Mouse (Mus musculus): ENCODE results near the gene Tspan4. TPM values are rescaled to one million over a fixed set of nuclear protein-coding genes. Genes with fewer than 3 reads are reported as not detected.

The Tspan4 gene
- polyA plus RNA-seq, 1 experiment from 2014 or later, result 47.7 TPM

DNA sequence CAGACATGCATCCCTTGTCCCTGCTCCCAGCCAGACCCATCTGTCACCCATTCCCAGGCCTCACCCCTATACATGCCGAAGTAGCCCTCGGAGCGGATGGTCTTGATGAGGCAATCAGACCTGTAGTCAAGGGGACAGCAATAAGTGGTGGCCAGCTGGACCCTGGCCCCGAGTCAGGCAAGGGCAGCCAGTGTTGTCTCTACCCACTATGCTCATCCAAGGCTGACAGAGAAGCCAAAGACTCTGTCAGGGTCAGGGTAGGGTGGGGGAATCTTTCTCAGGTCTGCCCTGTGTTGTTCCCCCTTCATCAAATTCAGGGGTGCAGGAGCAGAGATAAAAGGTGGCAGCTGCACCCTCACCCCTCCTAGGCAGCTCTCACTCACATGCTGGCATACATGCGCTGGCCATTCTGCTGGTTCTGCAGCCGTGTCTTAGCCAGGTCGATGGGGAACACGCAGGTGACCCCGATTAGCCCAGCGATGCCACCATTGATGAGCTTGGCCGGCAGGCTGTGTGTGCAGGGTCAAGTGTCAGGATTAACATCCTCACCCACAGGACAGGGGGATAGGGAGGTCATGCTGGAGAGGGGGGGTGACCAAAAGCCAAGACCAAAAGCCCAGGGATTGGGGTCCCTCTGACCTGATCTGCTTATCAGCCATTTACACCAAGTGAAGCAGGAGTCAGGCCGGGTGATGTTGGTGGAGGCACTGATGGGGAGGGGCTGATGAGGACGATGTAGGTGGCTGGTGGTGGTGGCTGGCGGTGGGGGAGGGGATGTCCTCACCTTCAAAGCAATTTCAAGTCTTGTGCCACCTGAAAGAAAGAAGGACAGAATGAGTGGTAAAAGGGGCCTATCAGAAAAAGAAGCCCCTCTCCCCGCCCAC, 41.3 kb upstream of the Tspan4 start:
- H3K9ac ChIP-seq, result no peak overlapping the region
- H3K27ac ChIP-seq (replicated peaks), result no peak overlapping the region
- ATAC-seq (ENCODE audit: insufficient read depth), result no peak
- peak overlapping the region; percentile 50 for H3K4me3 ChIP-seq (replicated peaks)
- H3K36me3 ChIP-seq (replicated peaks), result peaks cover 41% of the 10 kb centered on the region
- WGBS (ENCODE audit: insufficient replicate concordance), result 81% methylated on average over 15 of the region's 15 CpGs
- H3K27me3 ChIP-seq, result no peaks in the 10 kb centered on the region
- H3K9me3 ChIP-seq (replicated peaks), result no peaks in the 10 kb centered on the region
- H3K4me2 ChIP-seq, result peak overlapping the region; percentile 97
- peaks cover 78% of the 10 kb centered on the region for H3K4me1 ChIP-seq (replicated peaks)

- peak overlapping the region; percentile 97 for H3K4me2 ChIP-seq
- H3K9ac ChIP-seq, result peak overlapping the region; percentile 60; the same call in 1 of the 2 replicates
- no peaks in the 10 kb centered on the region for H3K27me3 ChIP-seq
- H3K36me3 ChIP-seq (replicated peaks), result peaks cover 48% of the 10 kb centered on the region
- peaks cover 72% of the 10 kb centered on the region for H3K4me1 ChIP-seq (replicated peaks)
- no peak for ATAC-seq (ENCODE audit: insufficient read depth)
- peak overlapping the region; percentile 50 for H3K4me3 ChIP-seq (replicated peaks)
- H3K9me3 ChIP-seq (replicated peaks), result no peaks in the 10 kb centered on the region
- H3K27ac ChIP-seq (replicated peaks), result peak overlapping the region; percentile 63
- 35% methylated on average over 8 of the region's 8 CpGs for WGBS (ENCODE audit: insufficient replicate concordance)
These were observed 40.6 kb upstream of the Tspan4 start for GRCm38 (mm10) chr7:141434464-141434863.

GRCm38 (mm10) chr7:141435129-141435855, 39.7 kb upstream of the Tspan4 start:
- Histone ChIP-seq H3K27ac (replicated peaks) (peak overlapping the region; percentile 63), H3K9me3 (replicated peaks) (no peaks in the 10 kb centered on the region), H3K9ac (peak overlapping the region; percentile 60), H3K4me3 (replicated peaks) (peak overlapping the region; percentile 50), H3K36me3 (replicated peaks) (peaks cover 56% of the 10 kb centered on the region), H3K4me1 (replicated peaks) (peaks cover 65% of the 10 kb centered on the region), H3K27me3 (no peaks in the 10 kb centered on the region), H3K4me2 (peak overlapping the region; percentile 97)
- 4% methylated on average over 17 of the region's 17 CpGs for WGBS (ENCODE audit: insufficient replicate concordance)
- peak; percentile 47 for ATAC-seq (ENCODE audit: insufficient read depth)

- Histone ChIP-seq H3K4me1 (replicated peaks) (peaks cover 72% of the 10 kb centered on the region), H3K4me2 (peak overlapping the region; percentile 97), H3K36me3 (replicated peaks) (peaks cover 62% of the 10 kb centered on the region), H3K4me3 (replicated peaks) (peak overlapping the region; percentile 50), H3K27me3 (no peaks in the 10 kb centered on the region), H3K9ac (0 out of 2 replicates have a peak overlapping the region, but pooled peaks have one; percentile 19), H3K27ac (replicated peaks) (peak overlapping the region; percentile 63), H3K9me3 (replicated peaks) (no peaks in the 10 kb centered on the region)
- WGBS (ENCODE audit: insufficient replicate concordance), result 72% methylated on average over 9 of the region's 9 CpGs
- ATAC-seq (ENCODE audit: insufficient read depth), result no peak
These were observed 39.1 kb upstream of the Tspan4 start for GRCm38 (mm10) chr7:141435856-141436522.

GRCm38 (mm10) chr7:141436523-141436892, 38.5 kb upstream of the Tspan4 start:
- Histone ChIP-seq H3K4me1 (replicated peaks) (peaks cover 77% of the 10 kb centered on the region), H3K27me3 (no peaks in the 10 kb centered on the region), H3K4me3 (replicated peaks) (peak overlapping the region; percentile 68), H3K4me2 (peak overlapping the region; percentile 97), H3K9ac (peak overlapping the region; percentile 69), H3K36me3 (replicated peaks) (peaks cover 62% of the 10 kb centered on the region), H3K27ac (replicated peaks) (peak overlapping the region; percentile 63), H3K9me3 (replicated peaks) (no peaks in the 10 kb centered on the region)
- WGBS (ENCODE audit: insufficient replicate concordance), result 33% methylated on average over 2 of the region's 2 CpGs
- ATAC-seq (ENCODE audit: insufficient read depth), result no peak

DNA sequence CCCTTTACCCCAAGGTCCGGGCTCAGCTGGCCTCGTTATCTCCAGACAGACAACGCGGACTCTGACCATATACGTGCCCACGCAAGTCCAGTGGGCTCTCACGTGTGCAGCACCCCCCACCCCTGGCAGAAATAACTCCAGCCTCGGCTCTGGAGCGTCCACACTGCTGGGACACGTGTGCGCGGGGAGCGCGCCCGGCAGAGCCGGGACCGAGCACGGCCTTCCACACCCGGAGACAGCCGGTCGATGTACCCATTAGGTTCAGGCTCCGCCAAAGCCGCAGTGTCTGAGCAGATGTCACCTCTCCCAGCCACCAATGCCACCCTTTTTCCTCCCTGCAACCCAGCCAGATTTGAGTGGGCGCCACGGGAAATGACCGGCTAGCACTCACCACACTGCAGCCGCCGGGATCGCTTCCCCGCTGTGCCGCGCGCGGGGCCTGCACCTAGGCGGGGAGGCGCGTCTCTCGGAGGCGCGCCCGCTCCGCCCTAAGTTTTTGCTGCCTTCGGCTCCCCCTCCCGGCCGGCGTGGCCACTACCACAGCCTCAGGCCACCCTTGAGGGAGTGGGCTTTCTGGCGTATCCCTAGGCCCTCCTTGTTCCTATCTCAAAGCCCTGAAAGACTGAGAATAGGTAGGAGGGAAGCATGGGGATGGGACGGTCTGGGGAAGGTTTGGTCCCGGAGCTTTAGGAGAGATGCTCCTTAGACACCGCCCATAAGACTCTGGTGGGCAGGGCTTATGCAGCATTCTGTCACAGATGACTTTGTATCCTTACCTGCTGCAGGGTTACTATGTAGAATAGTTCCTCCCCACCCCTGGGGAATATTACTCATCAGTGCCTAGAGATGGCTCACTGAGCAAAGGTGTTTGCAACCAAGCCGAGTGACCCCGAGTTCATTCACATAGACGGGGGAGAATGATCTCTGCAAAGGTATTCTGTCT, 37.6 kb upstream of the Tspan4 start, which contains the start of gene Slc25a22:
Gene Slc25a22 (minus strand): TSS at position 715 of the 943 bp plus-strand sequence.
- Histone ChIP-seq H3K4me1 (replicated peaks) (peaks cover 83% of the 10 kb centered on the region), H3K36me3 (replicated peaks) (peaks cover 61% of the 10 kb centered on the region), H3K27ac (replicated peaks) (peak within 1 kb of the TSS; percentile 63), H3K27me3 (no peaks in the 10 kb centered on the region), H3K4me2 (peak within 1 kb of the TSS; percentile 97), H3K9me3 (replicated peaks) (no peaks in the 10 kb centered on the region), H3K4me3 (replicated peaks) (peak within 1 kb of the TSS; percentile 68), H3K9ac (peak within 1 kb of the TSS; percentile 69)
- 7% methylated on average over 53 of the region's 53 CpGs for WGBS (ENCODE audit: insufficient replicate concordance)
- peak; percentile 73 for ATAC-seq (ENCODE audit: insufficient read depth)

DNA sequence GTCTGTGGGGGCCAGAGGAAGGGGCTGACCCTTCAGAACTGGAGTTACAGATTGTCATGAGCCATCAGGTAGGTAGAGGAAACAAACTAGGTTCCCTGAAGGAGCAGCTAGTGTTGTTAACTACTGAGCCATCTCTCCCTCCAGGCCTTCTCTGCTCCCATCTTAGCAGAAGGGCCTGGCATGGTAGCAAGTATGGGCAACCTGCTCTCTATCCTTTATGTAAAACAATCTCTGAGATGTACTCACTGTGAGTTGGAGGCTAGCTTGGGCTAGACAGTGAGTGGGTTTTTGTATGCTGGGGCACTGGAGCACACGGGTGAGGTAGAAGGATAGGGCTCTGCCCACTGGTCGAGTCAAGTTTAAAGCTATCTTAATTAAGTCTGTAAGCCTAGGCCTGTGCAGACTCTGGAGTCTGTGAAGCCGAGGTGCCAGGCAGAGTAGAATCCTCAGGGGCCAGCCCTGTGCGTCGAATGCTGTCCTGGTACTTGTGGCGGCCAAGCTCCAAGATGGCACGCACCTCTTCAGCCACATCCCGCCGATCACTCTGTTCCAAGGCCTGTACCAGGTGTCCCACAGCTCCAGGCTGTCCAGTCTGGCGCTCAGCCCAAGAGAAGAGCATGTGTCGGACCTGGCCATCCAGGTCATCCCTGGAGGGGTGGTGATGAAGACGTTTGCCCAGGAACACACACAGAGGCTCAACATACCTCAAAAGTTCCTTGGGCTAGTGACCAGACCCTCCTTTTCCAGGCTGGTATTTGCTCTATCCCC, 36.7 kb upstream of the Tspan4 start:
- H3K4me1 ChIP-seq (replicated peaks), result peaks cover 84% of the 10 kb centered on the region

DNA sequence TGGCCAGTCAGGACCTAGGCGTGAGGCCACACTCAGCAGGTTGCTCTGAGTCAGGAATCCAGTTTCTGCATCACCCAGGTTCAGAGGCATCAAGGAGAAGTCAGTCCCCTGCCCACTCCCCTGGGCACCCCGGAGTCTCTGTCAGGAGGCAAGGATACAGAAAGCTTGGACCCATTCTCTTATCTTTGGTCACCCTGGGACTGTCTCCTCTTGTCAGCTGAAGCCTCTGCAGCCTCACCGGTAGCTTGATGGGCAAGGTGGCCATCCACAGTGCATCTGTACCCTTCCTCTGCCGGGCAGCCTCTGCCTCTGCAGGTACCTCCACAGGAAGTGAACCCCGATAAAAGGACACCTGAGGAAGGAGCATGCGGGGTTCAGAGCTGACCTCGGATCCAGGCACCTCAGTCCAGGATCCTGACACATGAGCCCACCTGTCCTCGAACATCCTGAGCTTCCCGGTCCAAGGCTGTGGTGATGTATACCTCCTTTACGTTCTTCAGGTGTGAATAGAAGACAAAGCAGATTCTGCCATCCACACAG, 35.8 kb upstream of the Tspan4 start:
- Histone ChIP-seq H3K27me3 (no peaks in the 10 kb centered on the region), H3K9ac (no peak overlapping the region), H3K4me3 (replicated peaks) (no peak overlapping the region), H3K4me2 (no peak overlapping the region), H3K27ac (replicated peaks) (no peak overlapping the region), H3K9me3 (replicated peaks) (no peaks in the 10 kb centered on the region), H3K4me1 (replicated peaks) (peaks cover 84% of the 10 kb centered on the region), H3K36me3 (replicated peaks) (peaks cover 47% of the 10 kb centered on the region)
- 90% methylated on average over 10 of the region's 10 CpGs for WGBS (ENCODE audit: insufficient replicate concordance)
- ATAC-seq (ENCODE audit: insufficient read depth), result no peak

More for the DNA sequence above, 36.7 kb upstream of the Tspan4 start:
- Histone ChIP-seq H3K9me3 (replicated peaks) (no peaks in the 10 kb centered on the region), H3K27ac (replicated peaks) (0 out of 2 replicates have a peak overlapping the region, but pooled peaks have one; percentile 63), H3K4me2 (no peak overlapping the region), H3K9ac (peak overlapping the region; percentile 69; the same call in 1 of the 2 replicates), H3K36me3 (replicated peaks) (peaks cover 53% of the 10 kb centered on the region), H3K27me3 (no peaks in the 10 kb centered on the region), H3K4me3 (replicated peaks) (no peak overlapping the region)
- WGBS (ENCODE audit: insufficient replicate concordance), result 81% methylated on average over 12 of the region's 12 CpGs
- no peak for ATAC-seq (ENCODE audit: insufficient read depth)

DNA sequence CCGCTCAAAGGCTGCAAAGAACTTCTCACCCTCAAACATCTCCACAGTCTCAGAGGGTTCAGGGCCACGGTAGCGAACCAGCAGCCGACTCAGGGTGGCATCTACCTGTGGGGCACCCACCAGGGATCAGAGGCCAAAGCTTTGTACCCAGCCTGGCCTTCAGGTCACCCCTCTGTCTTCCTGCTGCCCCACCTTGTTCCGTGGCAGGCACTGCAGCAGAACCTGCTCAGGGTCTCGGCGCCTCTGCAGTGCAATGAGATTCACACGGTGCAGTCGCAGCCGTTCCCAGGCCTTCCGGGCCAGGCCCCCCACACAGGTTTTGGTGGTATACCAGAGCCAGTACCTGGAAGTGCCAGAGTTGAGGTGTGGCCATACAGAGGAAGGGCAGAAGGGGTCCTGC, 35.2 kb upstream of the Tspan4 start:
- 94% methylated on average over 11 of the region's 11 CpGs for WGBS (ENCODE audit: insufficient replicate concordance)
- Histone ChIP-seq H3K36me3 (replicated peaks) (peaks cover 47% of the 10 kb centered on the region), H3K4me2 (no peak overlapping the region), H3K4me3 (replicated peaks) (no peak overlapping the region), H3K4me1 (replicated peaks) (peaks cover 84% of the 10 kb centered on the region), H3K27ac (replicated peaks) (no peak overlapping the region; the same call in 1 of the 2 replicates), H3K27me3 (no peaks in the 10 kb centered on the region), H3K9me3 (replicated peaks) (no peaks in the 10 kb centered on the region), H3K9ac (no peak overlapping the region)
- ATAC-seq (ENCODE audit: insufficient read depth), result no peak

All from liver, embryonic 15.5 days (tissue).